Mouse (Mus musculus) liver, postnatal 0 days (tissue): ENCODE results near the gene Rgsl1. TPM values are rescaled to one million over a fixed set of nuclear protein-coding genes. Genes with fewer than 3 reads are reported as not detected.

Source experiments
- ATAC-seq: fragments of 200-750 bp; cut with Nextera tagmentation; 2 replicates; pipeline ENCODE4 v1.8.0; 2017; ENCODE audit warnings: mild to moderate bottlenecking, moderate library complexity
- DNase-seq: peaks from one replicate; pipeline ENCODE4 v3.0.0-alpha.2; 2016
- H3K27ac ChIP-seq: fragments of 300-500 bp; sonication (generic); 2 replicates; pipeline ENCODE4 v1.5.1; 2014; ENCODE audit warnings: antibody characterized with exemption, moderate library complexity, mild to moderate bottlenecking, low read depth
- H3K27me3 ChIP-seq: fragments of 300-500 bp; sonication (generic); 2 replicates; pipeline ENCODE4 v1.6.1; 2014; ENCODE audit warnings: low read length, control low read depth, mixed read lengths; ENCODE audit not compliant: insufficient read depth
- H3K36me3 ChIP-seq: fragments of 300-500 bp; sonication (generic); replicated peaks from 2 replicates; pipeline ENCODE4 v1.6.1; 2014; ENCODE audit warnings: mild to moderate bottlenecking, control low read depth, low read length, moderate library complexity, mixed read lengths; ENCODE audit not compliant: insufficient read depth
- H3K4me1 ChIP-seq: fragments of 300-500 bp; sonication (generic); 2 replicates; pipeline ENCODE4 v1.6.1; 2014; ENCODE audit warnings: antibody characterized with exemption, mild to moderate bottlenecking, control low read depth; ENCODE audit not compliant: insufficient read depth
- H3K4me2 ChIP-seq: fragments of 300-500 bp; sonication (generic); 2 replicates; pipeline ENCODE4 v1.6.1; 2014; ENCODE audit warnings: low read depth, mild to moderate bottlenecking, low read length, moderate library complexity, mixed read lengths
- H3K4me3 ChIP-seq: fragments of 300-500 bp; sonication (generic); 2 replicates; pipeline ENCODE4 v1.5.1; 2014; ENCODE audit warnings: low read depth, low read length
- H3K9ac ChIP-seq: fragments of 300-500 bp; sonication (generic); replicated peaks from 2 replicates; pipeline ENCODE4 v1.6.1; 2014; ENCODE audit warnings: mild to moderate bottlenecking, moderate library complexity
- H3K9me3 ChIP-seq: fragments of 300-500 bp; sonication (generic); 2 replicates; pipeline ENCODE4 v1.6.1; 2016; ENCODE audit warnings: mild to moderate bottlenecking, control low read depth, low read length, mixed read lengths
- CTCF ChIP-seq: sonication (generic); IDR thresholded peaks from 2 replicates; pipeline ENCODE4 v1.5.1; 2016; ENCODE audit warnings: antibody characterized with exemption, low read depth
- EP300 ChIP-seq: IDR thresholded peaks from 2 replicates; pipeline ENCODE4 v1.6.1; 2016; ENCODE audit warnings: antibody characterized with exemption, low read depth, mild to moderate bottlenecking
- WGBS: fragments of 180-500 bp; shearing (Covaris S2); extraction: QIAGEN DNeasy Blood & Tissue Kit; methylation state at CpG from one replicate; pipeline ENCODE4 v1.1.7; 2014; ENCODE audit not compliant: insufficient replicate concordance; 5-methylcytosine and 5-hydroxymethylcytosine counted together
- polyA plus RNA-seq: library from polyadenylated mRNA; unstranded; fragments of >200 nt; fragmentation: Nextera tagmentation; extraction: Ambion mirVana; gene quantifications from 2 replicates; pipeline ENCODE4 v1.2.1, GENCODE M21; 2015

Gene Rgsl1
- polyA plus RNA-seq, 1 experiment from 2014 or later, result not detected

GRCm38 (mm10) chr1:153820216-153820615, 23.7 kb downstream of the Rgsl1 start:
- H3K27me3 ChIP-seq, result no peaks in the 10 kb centered on the region
- no peaks in the 10 kb centered on the region for H3K4me1 ChIP-seq
- H3K4me2 ChIP-seq, result no peak overlapping the region
- no peaks in the 10 kb centered on the region for H3K36me3 ChIP-seq
- ATAC-seq (no peak), DNase-seq (no peak)
- no peak overlapping the region for H3K4me3 ChIP-seq
- H3K9me3 ChIP-seq, result no peaks in the 10 kb centered on the region
- no peak overlapping the region for H3K27ac ChIP-seq
- TF ChIP-seq EP300 (no peak), CTCF (no peak)
- WGBS, result 82% methylated on average over 3 of the region's 3 CpGs
- H3K9ac ChIP-seq, result no peak overlapping the region

- no peaks in the 10 kb centered on the region for H3K4me1 ChIP-seq
These were observed 29.7 kb downstream of the Rgsl1 start for GRCm38 (mm10) chr1:153814278-153814677.

GRCm38 (mm10) chr1:153807390-153807993, 36.5 kb downstream of the Rgsl1 start:
- ATAC-seq (no peak), DNase-seq (peak; percentile 69)
- Histone ChIP-seq H3K27ac (no peak overlapping the region), H3K4me2 (peak overlapping the region; percentile 42), H3K4me1 (no peaks in the 10 kb centered on the region), H3K27me3 (no peaks in the 10 kb centered on the region), H3K36me3 (no peaks in the 10 kb centered on the region), H3K9me3 (no peaks in the 10 kb centered on the region), H3K9ac (no peak overlapping the region), H3K4me3 (no peak overlapping the region)
- WGBS, result 35% methylated on average over 13 of the region's 13 CpGs
- TF ChIP-seq EP300 (no peak), CTCF (peak; percentile 88)

More at GRCm38 (mm10) chr1:153814278-153814677, 29.7 kb downstream of the Rgsl1 start:
- Histone ChIP-seq H3K4me3 (no peak overlapping the region), H3K27me3 (no peaks in the 10 kb centered on the region), H3K27ac (no peak overlapping the region), H3K4me2 (no peak overlapping the region), H3K9me3 (no peaks in the 10 kb centered on the region), H3K36me3 (no peaks in the 10 kb centered on the region), H3K9ac (no peak overlapping the region)
- DNase-seq (no peak), ATAC-seq (no peak)
- 28% methylated on average over 2 of the region's 2 CpGs for WGBS
- no peak for TF ChIP-seq CTCF
- TF ChIP-seq EP300, result no peak

- WGBS, result 36% methylated on average over 8 of the region's 8 CpGs
- Histone ChIP-seq H3K27ac (no peak overlapping the region), H3K27me3 (no peaks in the 10 kb centered on the region), H3K4me2 (no peak overlapping the region), H3K4me1 (no peaks in the 10 kb centered on the region), H3K4me3 (no peak overlapping the region), H3K9me3 (no peaks in the 10 kb centered on the region), H3K36me3 (no peaks in the 10 kb centered on the region), H3K9ac (no peak overlapping the region)
- TF ChIP-seq CTCF (no peak), EP300 (no peak)
- ATAC-seq (no peak), DNase-seq (peak; percentile 15)
These were observed 40.4 kb downstream of the Rgsl1 start for GRCm38 (mm10) chr1:153803530-153803929.

GRCm38 (mm10) chr1:153802691-153803090, 41.3 kb downstream of the Rgsl1 start:
- Histone ChIP-seq H3K27ac (0 out of 2 replicates have a peak overlapping the region, but pooled peaks have one; percentile 14), H3K4me3 (no peak overlapping the region), H3K36me3 (no peaks in the 10 kb centered on the region), H3K9ac (no peak overlapping the region), H3K9me3 (no peaks in the 10 kb centered on the region), H3K4me1 (no peaks in the 10 kb centered on the region), H3K27me3 (no peaks in the 10 kb centered on the region), H3K4me2 (0 out of 2 replicates have a peak overlapping the region, but pooled peaks have one; percentile 11)
- ATAC-seq (no peak), DNase-seq (no peak)
- no peak for TF ChIP-seq EP300
- TF ChIP-seq CTCF, result no peak
- 55% methylated on average over 7 of the region's 7 CpGs for WGBS

- H3K36me3 ChIP-seq, result no peaks in the 10 kb centered on the region
- H3K4me3 ChIP-seq, result no peak overlapping the region
- H3K9ac ChIP-seq, result no peak overlapping the region
- WGBS, result 72% methylated on average over 3 of the region's 3 CpGs
- H3K9me3 ChIP-seq, result no peaks in the 10 kb centered on the region
- no peak overlapping the region for H3K27ac ChIP-seq
- H3K27me3 ChIP-seq, result no peaks in the 10 kb centered on the region
- H3K4me1 ChIP-seq, result no peaks in the 10 kb centered on the region
- no peak overlapping the region for H3K4me2 ChIP-seq
- TF ChIP-seq CTCF, result no peak
- no peak for TF ChIP-seq EP300
- no peak for ATAC-seq
- DNase-seq, result no peak
These were observed 49.7 kb downstream of the Rgsl1 start for GRCm38 (mm10) chr1:153794241-153794640.

GRCm38 (mm10) chr1:153790708-153791107, 53.2 kb downstream of the Rgsl1 start:
- no peak overlapping the region for H3K4me3 ChIP-seq
- no peaks in the 10 kb centered on the region for H3K4me1 ChIP-seq
- TF ChIP-seq CTCF (no peak), EP300 (no peak)
- ATAC-seq (no peak), DNase-seq (no peak)
- WGBS, result 39% methylated on average over 2 of the region's 2 CpGs
- no peak overlapping the region for H3K27ac ChIP-seq
- no peak overlapping the region for H3K9ac ChIP-seq
- H3K4me2 ChIP-seq, result no peak overlapping the region
- no peaks in the 10 kb centered on the region for H3K36me3 ChIP-seq
- H3K9me3 ChIP-seq, result no peaks in the 10 kb centered on the region
- H3K27me3 ChIP-seq, result no peaks in the 10 kb centered on the region
